Mouse (Mus musculus) CH12.LX (cell line): ENCODE results near the gene Ciz1. TPM values are rescaled to one million over a fixed set of nuclear protein-coding genes. Genes with fewer than 3 reads are reported as not detected.

Experiments used
- DNase-seq: peaks from one replicate; pipeline ENCODE4 v3.0.0-alpha.2; 2013; ENCODE audit errors: extremely low read depth
- H3K27ac ChIP-seq: 2 replicates; pipeline ENCODE4 v1.5.1; 2012; ENCODE audit warnings: low read depth, mild to moderate bottlenecking, control low read depth, moderate library complexity; ENCODE audit not compliant: insufficient read depth
- H3K27me3 ChIP-seq: replicated peaks from 2 replicates; pipeline ENCODE3; 2012; ENCODE audit warnings: inconsistent platforms
- H3K36me3 ChIP-seq, 2 experiments: replicated peaks in 1 of 2; 2 replicates each; pipeline versions ENCODE3 to v1.6.1; 2012; ENCODE audit warnings: inconsistent platforms in 1 of 2, low read length in 1 of 2, mild to moderate bottlenecking in 1 of 2, mixed read lengths in 1 of 2, moderate library complexity in 1 of 2; ENCODE audit not compliant: control insufficient read depth in 1 of 2, insufficient read depth in 1 of 2
- H3K4me1 ChIP-seq, 2 experiments: 2 replicates each; pipeline ENCODE4 v1.6.1; 2012; ENCODE audit warnings: inconsistent platforms in 1 of 2, moderate library complexity in 1 of 2; ENCODE audit not compliant: insufficient read depth in 2 of 2, control insufficient read depth in 1 of 2
- H3K4me2 ChIP-seq: 2 replicates; pipeline ENCODE4 v1.6.1; 2012; ENCODE audit warnings: low read depth, mild to moderate bottlenecking, control low read depth; ENCODE audit not compliant: poor library complexity, insufficient read depth, severe bottlenecking
- H3K4me3 ChIP-seq, 3 experiments: fragments of 150-350 bp in 1 of 3; sonication (generic) in 1 of 3; replicated peaks in 1 of 3; 2 replicates each; pipeline versions ENCODE3 to v1.5.1; 2011 to 2012; ENCODE audit warnings: low read depth in 2 of 3, low read length in 2 of 3, mild to moderate bottlenecking in 2 of 3, moderate library complexity in 2 of 3, control low read depth in 1 of 3, improper control_type of control experiment in 1 of 3, inconsistent platforms in 1 of 3, mixed read lengths in 1 of 3; ENCODE audit not compliant: poor library complexity in 1 of 3
- H3K79me2 ChIP-seq: replicated peaks from 2 replicates; pipeline ENCODE4 v1.6.1; 2012; ENCODE audit warnings: mild to moderate bottlenecking, moderate library complexity; ENCODE audit not compliant: control insufficient read depth, poor library complexity, insufficient read depth, severe bottlenecking; ENCODE audit errors: extremely low read depth
- H3K9ac ChIP-seq: 2 replicates; pipeline ENCODE4 v1.6.1; 2012; ENCODE audit warnings: low read depth, mild to moderate bottlenecking, control low read depth, moderate library complexity; ENCODE audit not compliant: insufficient read depth
- H3K9me3 ChIP-seq: replicated peaks from 2 replicates; pipeline ENCODE3; 2012; ENCODE audit warnings: low read length, inconsistent platforms, mixed read lengths
- ELF1 ChIP-seq: IDR thresholded peaks from 2 replicates; pipeline ENCODE4 v1.6.1; 2014; ENCODE audit warnings: low read depth, mild to moderate bottlenecking, inconsistent platforms, low read length, improper control_type of control experiment
- HCFC1 ChIP-seq: IDR thresholded peaks from 2 replicates; pipeline ENCODE4 v1.6.1; 2012; ENCODE audit warnings: low read depth, mild to moderate bottlenecking, inconsistent platforms, low read length, improper control_type of control experiment
- JUN ChIP-seq: IDR thresholded peaks from 2 replicates; pipeline ENCODE4 v1.6.1; 2011; ENCODE audit warnings: low read depth, mild to moderate bottlenecking, low read length, improper control_type of control experiment, moderate library complexity; ENCODE audit not compliant: insufficient read depth
- KAT2A ChIP-seq: IDR thresholded peaks from 2 replicates; pipeline ENCODE4 v1.6.1; 2012; ENCODE audit warnings: low read length, improper control_type of control experiment, inconsistent platforms; ENCODE audit not compliant: insufficient replicate concordance
- MAFK ChIP-seq: IDR thresholded peaks from 2 replicates; pipeline ENCODE4 v1.6.1; 2011; ENCODE audit warnings: low read length, improper control_type of control experiment; ENCODE audit not compliant: insufficient replicate concordance
- MAZ ChIP-seq: IDR thresholded peaks from 2 replicates; pipeline ENCODE4 v1.6.1; 2012; ENCODE audit warnings: low read depth, mild to moderate bottlenecking, inconsistent platforms, low read length, improper control_type of control experiment, moderate library complexity
- MYC ChIP-seq: IDR thresholded peaks from 2 replicates; pipeline ENCODE4 v1.6.1; 2011; ENCODE audit warnings: low read depth, mild to moderate bottlenecking, improper control_type of control experiment, low read length
- NELFE ChIP-seq: IDR thresholded peaks from 2 replicates; pipeline ENCODE4 v1.6.1; 2011; ENCODE audit warnings: low read depth, low read length, improper control_type of control experiment
- UBTF ChIP-seq: IDR thresholded peaks from 2 replicates; pipeline ENCODE4 v1.6.1; 2012; ENCODE audit warnings: low read depth, mild to moderate bottlenecking, inconsistent platforms, low read length, improper control_type of control experiment, moderate library complexity
- ZMIZ1 ChIP-seq: IDR thresholded peaks from 2 replicates; pipeline ENCODE4 v1.6.1; 2012; ENCODE audit warnings: low read depth, mild to moderate bottlenecking, inconsistent platforms, low read length, improper control_type of control experiment
- dilution Hi-C: fragments of 300-500 bp; cut with MboI; formaldehyde crosslinking; loops from 2 replicates; pipeline ENCODE4 v1.14.3; 2020; ENCODE audit warnings: low sequenced_read_pairs; ENCODE audit not compliant: extremely low pct_unique_long_range_greater_than_20kb, extremely low pct_ligation_motif_present
- in situ Hi-C: fragments of 300-500 bp; cut with MboI; formaldehyde crosslinking; loops from 3 replicates; pipeline ENCODE4 v1.14.3; 2019; ENCODE audit warnings: low sequenced_read_pairs, low pct_ligation_motif_present, low pct_unique_long_range_greater_than_20kb, mixed read lengths
- polyA plus RNA-seq: library from polyadenylated mRNA; unstranded; fragments of >175 nt; gene quantifications from 2 replicates; pipeline ENCODE4 v1.2.1, GENCODE M21; 2012; ENCODE audit warnings: low read depth; ENCODE audit not compliant: insufficient read length
- total RNA-seq, 2 experiments: library from RNA; depleted of rRNA; stranded (reverse); fragments of 300-350 nt in 1 of 2; fragments of >200 nt in 1 of 2; gene quantifications; 2 replicates each; pipeline ENCODE4 v1.2.3; 2012 to 2014

The Ciz1 gene
- total and polyA plus RNA-seq, 3 experiments: 8.1 to 47.3 (median 20.4) TPM

- TF ChIP-seq HCFC1: no peak
- TF ChIP-seq MAZ: no peak
Observed at GRCm38 (mm10) chr2:32339912-32340642, 12.1 kb upstream of the Ciz1 start (continued).

- H3K9ac ChIP-seq: no peak overlapping the region
- dilution Hi-C loops (no loop called here), in situ Hi-C loops (no loop called here)
- no peak overlapping the region for H3K4me3 ChIP-seq
- no peak overlapping the region for H3K4me2 ChIP-seq
- no peaks in the 10 kb centered on the region for H3K36me3 ChIP-seq
- no peak overlapping the region for H3K27ac ChIP-seq
- H3K4me1 ChIP-seq: peaks cover 0 to 6% of the 10 kb centered on the region in 2 experiments; a peak in 2 of 4 replicates
- peaks cover 7% of the 10 kb centered on the region for H3K9me3 ChIP-seq
- TF ChIP-seq MYC (no peak), MAFK (no peak), ELF1 (no peak), HCFC1 (no peak), JUN (no peak), ZMIZ1 (no peak), NELFE (no peak)
- TF ChIP-seq, all 38 proteins: peak for 0
- no peak for DNase-seq
- Histone ChIP-seq H3K27me3 (peaks cover 77% of the 10 kb centered on the region), H3K79me2 (no peaks in the 10 kb centered on the region)
Observed at GRCm38 (mm10) chr2:32340836-32341633, 11.1 kb upstream of the Ciz1 start.

GRCm38 (mm10) chr2:32341634-32341939 is 10.5 kb upstream of the Ciz1 start:
- no peak for DNase-seq
- no peaks in the 10 kb centered on the region for H3K36me3 ChIP-seq

More at GRCm38 (mm10) chr2:32341634-32341939, 10.5 kb upstream of the Ciz1 start:
- H3K4me2 ChIP-seq: no peak overlapping the region
- peaks cover 76% of the 10 kb centered on the region for H3K27me3 ChIP-seq
- no peak for TF ChIP-seq UBTF
- TF ChIP-seq KAT2A: no peak
- TF ChIP-seq ZMIZ1: no peak
- no peaks in the 10 kb centered on the region for H3K79me2 ChIP-seq
- in situ Hi-C loops: no loop called here
- no peak overlapping the region for H3K4me3 ChIP-seq
- H3K9me3 ChIP-seq: peaks cover 7% of the 10 kb centered on the region
- dilution Hi-C loops: no loop called here
- H3K4me1 ChIP-seq: peaks cover 0 to 6% of the 10 kb centered on the region in 2 experiments; a peak in 2 of 4 replicates
- H3K27ac ChIP-seq: no peak overlapping the region
- H3K9ac ChIP-seq: no peak overlapping the region
